Mouse (Mus musculus) testis, adult 2 months (tissue): ENCODE measurements around the gene Ifng. TPM values are rescaled to one million over a fixed set of nuclear protein-coding genes. Genes with fewer than 3 reads are reported as not detected.
A peak's percentile ranks its signal among the peaks of the same experiment; 100 is the strongest.

Experiments used
- H3K27ac ChIP-seq: fragments of 200-500 bp; 2 replicates; pipeline ENCODE4 v1.5.1; 2012; ENCODE audit warnings: low read depth, low read length; ENCODE audit not compliant: control insufficient read depth, insufficient read depth
- H3K27me3 ChIP-seq: fragments of 200-500 bp; 2 replicates; pipeline ENCODE4 v1.6.1; 2012; ENCODE audit warnings: mild to moderate bottlenecking, low read length, moderate library complexity; ENCODE audit not compliant: control insufficient read depth, insufficient read depth
- H3K36me3 ChIP-seq: fragments of 200-500 bp; 2 replicates; pipeline ENCODE4 v1.6.1; 2012; ENCODE audit warnings: mild to moderate bottlenecking, low read length; ENCODE audit not compliant: control insufficient read depth, insufficient read depth
- H3K4me1 ChIP-seq: fragments of 200-500 bp; 2 replicates; pipeline ENCODE4 v1.6.1; 2012; ENCODE audit warnings: low read length; ENCODE audit not compliant: control insufficient read depth, insufficient read depth
- H3K4me3 ChIP-seq: fragments of 200-500 bp; 2 replicates; pipeline ENCODE4 v1.5.1; 2012; ENCODE audit warnings: low read depth, mild to moderate bottlenecking, low read length, moderate library complexity, mixed read lengths; ENCODE audit not compliant: control insufficient read depth
- CTCF ChIP-seq: fragments of 200-500 bp; IDR thresholded peaks from 2 replicates; pipeline ENCODE4 v1.5.1; 2012; ENCODE audit warnings: low read depth, mild to moderate bottlenecking, inconsistent platforms, low read length, moderate library complexity; ENCODE audit not compliant: control insufficient read depth, insufficient read depth, insufficient replicate concordance
- POLR2A ChIP-seq: fragments of 200-500 bp; IDR thresholded peaks from 2 replicates; pipeline ENCODE4 v1.6.1; 2012; ENCODE audit warnings: low read depth, mild to moderate bottlenecking, inconsistent platforms, low read length, moderate library complexity; ENCODE audit not compliant: control insufficient read depth
- polyA plus RNA-seq: library from polyadenylated mRNA; depleted of rRNA; stranded (reverse); fragments of >200 nt; gene quantifications from 2 replicates; pipeline ENCODE4 v1.2.3, GENCODE M21; 2012; rRNA removed

The Ifng gene
- not detected in 2 replicates for polyA plus RNA-seq

DNA sequence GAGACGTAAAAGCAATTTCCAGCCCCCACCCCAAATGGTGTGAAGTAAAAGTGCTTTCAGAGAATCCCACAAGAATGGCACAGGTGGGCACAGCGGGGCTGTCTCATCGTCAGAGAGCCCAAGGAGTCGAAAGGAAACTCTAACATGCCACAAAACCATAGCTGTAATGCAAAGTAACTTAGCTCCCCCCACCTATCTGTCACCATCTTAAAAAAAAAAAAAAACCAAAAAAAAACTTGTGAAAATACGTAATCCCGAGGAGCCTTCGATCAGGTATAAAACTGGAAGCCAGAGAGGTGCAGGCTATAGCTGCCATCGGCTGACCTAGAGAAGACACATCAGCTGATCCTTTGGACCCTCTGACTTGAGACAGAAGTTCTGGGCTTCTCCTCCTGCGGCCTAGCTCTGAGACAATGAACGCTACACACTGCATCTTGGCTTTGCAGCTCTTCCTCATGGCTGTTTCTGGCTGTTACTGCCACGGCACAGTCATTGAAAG, at the start of gene Ifng:
Gene Ifng (plus strand): TSS at position 305 of the 499 bp plus-strand sequence.
- no peaks in the 10 kb centered on the region for H3K4me1 ChIP-seq
- no peak within 1 kb of the TSS for H3K4me3 ChIP-seq
- H3K27ac ChIP-seq, result no peak within 1 kb of the TSS
- H3K36me3 ChIP-seq, result no peaks in the 10 kb centered on the region
- no peaks in the 10 kb centered on the region for H3K27me3 ChIP-seq
- TF ChIP-seq CTCF (no peak), POLR2A (no peak)

- H3K27me3 ChIP-seq, result no peaks in the 10 kb centered on the region
- peaks cover 8% of the 10 kb centered on the region for H3K4me1 ChIP-seq
- peak overlapping the region; percentile 76; the same call in 1 of the 2 replicates for H3K4me3 ChIP-seq
- no peak overlapping the region for H3K27ac ChIP-seq
- H3K36me3 ChIP-seq, result no peaks in the 10 kb centered on the region
- TF ChIP-seq POLR2A (no peak), CTCF (no peak)
Observed at GRCm38 (mm10) chr10:118399917-118400316, 40.9 kb upstream of the Ifng start.

DNA sequence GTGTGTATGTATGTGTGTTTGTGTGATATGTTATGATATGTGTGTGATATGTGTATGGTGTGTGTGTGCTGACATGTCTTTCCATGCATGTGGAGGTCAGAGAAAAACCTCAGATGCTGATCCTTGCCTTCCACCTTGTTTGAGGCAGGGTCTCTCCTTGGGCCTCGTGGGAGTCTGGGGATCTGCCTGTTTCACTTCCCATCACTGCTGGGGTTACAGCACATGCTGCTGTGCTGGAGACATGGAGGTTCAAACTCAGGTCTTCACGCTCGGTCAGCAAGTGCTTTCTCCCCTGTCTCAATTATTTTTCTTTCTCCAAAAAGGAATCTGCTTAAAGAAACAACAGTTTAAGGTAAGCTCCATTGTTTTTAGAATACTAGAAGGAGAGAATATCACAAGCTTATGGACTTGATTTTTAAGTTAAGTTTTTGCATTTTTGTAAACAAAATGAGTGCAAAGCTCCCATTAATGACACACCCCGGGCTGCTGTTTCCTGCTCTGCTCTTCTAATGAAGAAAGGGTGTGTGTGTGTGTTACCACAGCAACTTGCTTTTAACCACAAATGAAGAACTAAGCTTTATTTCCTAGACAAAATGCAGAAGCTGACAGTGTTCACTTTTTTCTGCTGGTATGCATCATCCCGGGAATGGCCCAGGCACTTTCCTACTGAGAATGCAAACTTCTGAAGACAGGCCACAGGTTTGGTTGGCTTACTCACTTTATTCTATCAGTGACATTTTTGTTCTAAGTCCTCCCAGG, 34.2 kb upstream of the Ifng start:
- Histone ChIP-seq H3K4me3 (no peak overlapping the region), H3K4me1 (no peaks in the 10 kb centered on the region), H3K36me3 (no peaks in the 10 kb centered on the region), H3K27me3 (no peaks in the 10 kb centered on the region), H3K27ac (no peak overlapping the region)
- TF ChIP-seq CTCF, result no peak
- no peak for TF ChIP-seq POLR2A

GRCm38 (mm10) chr10:118411377-118411776, 29.5 kb upstream of the Ifng start:
- TF ChIP-seq POLR2A (no peak), CTCF (peak; percentile 33; the same call in 1 of the 2 replicates)
- no peak overlapping the region for H3K4me3 ChIP-seq
- H3K4me1 ChIP-seq, result no peaks in the 10 kb centered on the region
- H3K27me3 ChIP-seq, result no peaks in the 10 kb centered on the region
- H3K27ac ChIP-seq, result no peak overlapping the region
- no peaks in the 10 kb centered on the region for H3K36me3 ChIP-seq

DNA sequence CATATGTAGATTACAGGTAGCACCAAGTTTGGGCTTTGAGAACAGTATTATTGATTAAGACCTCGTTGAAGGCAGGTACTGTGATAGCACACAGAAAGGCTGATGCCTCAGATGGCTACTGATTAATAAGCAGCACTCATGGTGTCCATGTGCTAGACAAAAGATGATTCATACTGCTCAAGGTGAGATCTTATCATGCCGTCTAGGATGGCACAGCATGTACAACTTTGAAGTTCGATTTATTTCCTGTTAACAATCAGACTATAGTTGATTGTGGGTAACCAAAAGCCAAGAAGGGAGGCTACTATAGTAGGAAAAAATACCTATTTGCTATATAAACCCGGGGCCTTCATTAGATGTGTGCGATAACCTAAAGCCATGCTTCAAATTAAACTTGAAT, 28.1 kb upstream of the Ifng start:
- TF ChIP-seq POLR2A (no peak), CTCF (no peak)
- Histone ChIP-seq H3K4me3 (no peak overlapping the region), H3K27me3 (no peaks in the 10 kb centered on the region), H3K27ac (no peak overlapping the region), H3K4me1 (no peaks in the 10 kb centered on the region), H3K36me3 (no peaks in the 10 kb centered on the region)

GRCm38 (mm10) chr10:118419000-118419425, 21.8 kb upstream of the Ifng start:
- TF ChIP-seq CTCF, result no peak
- Histone ChIP-seq H3K27me3 (no peaks in the 10 kb centered on the region), H3K4me3 (no peak overlapping the region), H3K27ac (no peak overlapping the region), H3K4me1 (no peaks in the 10 kb centered on the region), H3K36me3 (no peaks in the 10 kb centered on the region)

- no peaks in the 10 kb centered on the region for H3K36me3 ChIP-seq
- H3K4me3 ChIP-seq, result no peak overlapping the region
- H3K27me3 ChIP-seq, result no peaks in the 10 kb centered on the region
- H3K27ac ChIP-seq, result no peak overlapping the region
- TF ChIP-seq CTCF (no peak), POLR2A (no peak)
- H3K4me1 ChIP-seq, result no peaks in the 10 kb centered on the region
Observed at GRCm38 (mm10) chr10:118420896-118421295, 19.9 kb upstream of the Ifng start.

GRCm38 (mm10) chr10:118435501-118435900, 5.3 kb upstream of the Ifng start:
- Histone ChIP-seq H3K4me3 (no peak overlapping the region), H3K4me1 (no peaks in the 10 kb centered on the region; the same call in 1 of the 2 replicates), H3K36me3 (no peaks in the 10 kb centered on the region), H3K27me3 (no peaks in the 10 kb centered on the region), H3K27ac (no peak overlapping the region)
- TF ChIP-seq POLR2A (no peak), CTCF (no peak)
